Mouse (Mus musculus) lung, postnatal 0 days (tissue): ENCODE data around the gene Ddx31.

Source experiments
- CTCF ChIP-seq: IDR thresholded peaks from 2 replicates; pipeline ENCODE4 v1.5.1; 2016; ENCODE audit warnings: antibody characterized with exemption, mild to moderate bottlenecking
- EP300 ChIP-seq: IDR thresholded peaks from 2 replicates; pipeline ENCODE4 v1.6.1; 2016; ENCODE audit warnings: antibody characterized with exemption, mild to moderate bottlenecking, control low read depth

GRCm38 (mm10) chr2:28863857-28864256 lies 23.7 kb downstream of the Ddx31 start:
- TF ChIP-seq CTCF = peak; percentile 52
- no peak for TF ChIP-seq EP300
